ENCODE assay signal across 23 mouse cellular contexts in genomic region chr14:98155725-98156392, GRCm38 (mm10). TPM values are rescaled to one million over a fixed set of nuclear protein-coding genes. Genes with fewer than 3 reads are reported as not detected.
A peak's percentile ranks its signal among the peaks of the same experiment; 100 is the strongest.
DNase-seq lines count a peak whose midpoint lies in the region; ATAC-seq and TF ChIP-seq lines count a peak whose summit lies in the region.
"Had no signal": no experiment of that assay in that cellular context is flagged by ENCODE, and none has a peak within 500 bp of the region (broad histone marks: within the 10 kb centered on the region; RNA-seq: fewer than 3 reads in every experiment).

No protein-coding gene starts in this region.

- H3K27me3 ChIP-seq in neural tube, embryonic 13.5 days: no peaks in the 10 kb centered on the region
- H3K27me3 ChIP-seq in neural tube, embryonic 15.5 days (replicated peaks): no peaks in the 10 kb centered on the region
- no peaks in the 10 kb centered on the region for H3K27me3 ChIP-seq in hindbrain, embryonic 13.5 days
- no peaks in the 10 kb centered on the region for H3K27me3 ChIP-seq in midbrain, embryonic 14.5 days (ENCODE audit: control insufficient read depth, insufficient read depth, low read length)
- H3K27me3 ChIP-seq in thymus, adult 2 months (ENCODE audit: control insufficient read depth, insufficient read depth, low read length): no peaks in the 10 kb centered on the region
- H3K27me3 ChIP-seq: embryonic facial prominence, embryonic 15.5 days; limb, embryonic 12.5 days; liver, embryonic 12.5 days had no signal

- no peak for TF ChIP-seq CTCF in thymus, adult 2 months (IDR thresholded peaks at IDR 0.05; ENCODE audit: borderline replicate concordance, control insufficient read depth, extremely low read depth, insufficient read depth, low read length, poor library complexity)

- peaks cover 22% of the 10 kb centered on the region for H3K4me1 ChIP-seq in neural tube, embryonic 13.5 days (replicated peaks)
- H3K4me1 ChIP-seq in neural tube, embryonic 15.5 days: no peaks in the 10 kb centered on the region; the same call in 1 of the 2 replicates
- H3K4me1 ChIP-seq in hindbrain, embryonic 13.5 days (replicated peaks): peaks cover 18% of the 10 kb centered on the region
- H3K4me1 ChIP-seq in midbrain, embryonic 14.5 days (ENCODE audit: control insufficient read depth, insufficient read depth, low read length): peaks cover 26% of the 10 kb centered on the region
- H3K4me1 ChIP-seq in thymus, adult 2 months (replicated peaks; ENCODE audit: control insufficient read depth, insufficient read depth, low read length): no peaks in the 10 kb centered on the region
- H3K4me1 ChIP-seq: embryonic facial prominence, embryonic 15.5 days; limb, embryonic 12.5 days; liver, embryonic 12.5 days had no signal

- no peaks in the 10 kb centered on the region for H3K9me3 ChIP-seq in neural tube, embryonic 13.5 days
- H3K9me3 ChIP-seq in neural tube, embryonic 15.5 days (replicated peaks): no peaks in the 10 kb centered on the region
- H3K9me3 ChIP-seq in hindbrain, embryonic 13.5 days: no peaks in the 10 kb centered on the region
- no peaks in the 10 kb centered on the region for H3K9me3 ChIP-seq in midbrain, embryonic 14.5 days (ENCODE audit: control insufficient read depth, low read length)
- H3K9me3 ChIP-seq: embryonic facial prominence, embryonic 15.5 days; heart, embryonic 10.5 days; limb, embryonic 12.5 days; liver, embryonic 12.5 days had no signal

- 34% methylated on average over 7 of the region's 7 CpGs for WGBS in neural tube, embryonic 13.5 days
- 45% methylated on average over 7 of the region's 7 CpGs for WGBS in neural tube, embryonic 15.5 days
- WGBS in hindbrain, embryonic 13.5 days: 24% methylated on average over 7 of the region's 7 CpGs
- WGBS in midbrain, embryonic 14.5 days: 19% methylated on average over 7 of the region's 7 CpGs
- WGBS in thymus, adult 2 months: 94% methylated on average over 7 of the region's 7 CpGs

- no peak for ATAC-seq in neural tube, embryonic 13.5 days (ENCODE audit: low read depth)
- ATAC-seq in neural tube, embryonic 15.5 days (ENCODE audit: low FRiP score): no peak
- ATAC-seq in hindbrain, embryonic 13.5 days (ENCODE audit: low FRiP score): no peak
- ATAC-seq in midbrain, embryonic 14.5 days (ENCODE audit: low FRiP score, low TSS enrichment): peak; percentile 49; the same call in 1 of the 2 replicates
- ATAC-seq: intestine, embryonic 16.5 days; liver, embryonic 12.5 days had no signal

- no peak for TF ChIP-seq POLR2A in thymus, adult 2 months (IDR thresholded peaks at IDR 0.05; ENCODE audit: control insufficient read depth, extremely low read depth, insufficient read depth, low read length, poor library complexity)

- H3K36me3 ChIP-seq in neural tube, embryonic 13.5 days: no peaks in the 10 kb centered on the region
- no peaks in the 10 kb centered on the region for H3K36me3 ChIP-seq in neural tube, embryonic 15.5 days
- no peaks in the 10 kb centered on the region for H3K36me3 ChIP-seq in hindbrain, embryonic 13.5 days
- H3K36me3 ChIP-seq in midbrain, embryonic 14.5 days (ENCODE audit: control insufficient read depth, insufficient read depth, low read length): no peaks in the 10 kb centered on the region
- H3K36me3 ChIP-seq in thymus, adult 2 months (ENCODE audit: control insufficient read depth, insufficient read depth, low read length): no peaks in the 10 kb centered on the region
- H3K36me3 ChIP-seq: embryonic facial prominence, embryonic 15.5 days; heart, embryonic 10.5 days; liver, embryonic 12.5 days had no signal

- DNase-seq in midbrain, embryonic 14.5 days: peak; percentile 54
- DNase-seq in thymus, adult 2 months: no peak
- DNase-seq in layer of hippocampus, adult 9-11 months: no peak
- no peak for DNase-seq in cerebellum, adult 11 months
- DNase-seq: adrenal gland, postnatal 10 days; cerebellum, adult 9-10 months; kidney, postnatal 25 days; layer of hippocampus, postnatal 36 days; lung, adult 18-20 months; lung, postnatal 10 days; right cerebral cortex, adult 18-20 months; right cerebral cortex, postnatal 4 days; thymus, postnatal 36 days had no signal

- H3K27ac ChIP-seq in neural tube, embryonic 13.5 days (replicated peaks): 0 out of 2 replicates have a peak overlapping the region, but pooled peaks have one; percentile 28
- H3K27ac ChIP-seq in neural tube, embryonic 15.5 days (replicated peaks): no peak overlapping the region
- H3K27ac ChIP-seq in hindbrain, embryonic 13.5 days: peak overlapping the region; percentile 48; the same call in 1 of the 2 replicates
- peak overlapping the region; percentile 60; the same call in 1 of the 2 replicates for H3K27ac ChIP-seq in midbrain, embryonic 14.5 days (replicated peaks; ENCODE audit: low read depth, low read length)
- H3K27ac ChIP-seq in thymus, adult 2 months (ENCODE audit: control insufficient read depth, insufficient read depth, low read length): no peak overlapping the region
- H3K27ac ChIP-seq: embryonic facial prominence, embryonic 15.5 days; heart, embryonic 10.5 days; layer of hippocampus, adult 2 months; limb, embryonic 12.5 days; liver, embryonic 12.5 days had no signal

- no peak overlapping the region for H3K9ac ChIP-seq in neural tube, embryonic 13.5 days
- H3K9ac ChIP-seq in neural tube, embryonic 15.5 days (replicated peaks): no peak overlapping the region
- H3K9ac ChIP-seq in hindbrain, embryonic 13.5 days: no peak overlapping the region
- H3K9ac ChIP-seq in midbrain, embryonic 14.5 days (replicated peaks; ENCODE audit: low read length): no peak overlapping the region
- H3K9ac ChIP-seq: embryonic facial prominence, embryonic 15.5 days; limb, embryonic 12.5 days; liver, embryonic 12.5 days had no signal

- H3K4me3 ChIP-seq in neural tube, embryonic 13.5 days: no peak overlapping the region
- H3K4me3 ChIP-seq in neural tube, embryonic 15.5 days (replicated peaks): no peak overlapping the region
- H3K4me3 ChIP-seq in hindbrain, embryonic 13.5 days: no peak overlapping the region
- no peak overlapping the region for H3K4me3 ChIP-seq in midbrain, embryonic 14.5 days (replicated peaks; ENCODE audit: low read depth, low read length)
- H3K4me3 ChIP-seq in thymus, adult 2 months (ENCODE audit: control insufficient read depth, insufficient read depth, low read length): no peak overlapping the region
- H3K4me3 ChIP-seq: embryonic facial prominence, embryonic 15.5 days; heart, embryonic 10.5 days; layer of hippocampus, adult 2 months; limb, embryonic 12.5 days; liver, embryonic 12.5 days had no signal

- H3K4me2 ChIP-seq in neural tube, embryonic 13.5 days: peak overlapping the region; percentile 28; the same call in 1 of the 2 replicates
- H3K4me2 ChIP-seq in neural tube, embryonic 15.5 days: no peak overlapping the region
- peak overlapping the region; percentile 35; the same call in 1 of the 2 replicates for H3K4me2 ChIP-seq in hindbrain, embryonic 13.5 days
- peak overlapping the region; percentile 43 for H3K4me2 ChIP-seq in midbrain, embryonic 14.5 days (ENCODE audit: low read length)
- H3K4me2 ChIP-seq: embryonic facial prominence, embryonic 15.5 days; limb, embryonic 12.5 days; liver, embryonic 12.5 days had no signal

RNA-seq across cellular contexts. Expression of gene Dach1, which starts 13.7 kb away (rescaled TPM):
- 18.7 and 19.5 TPM in 2 replicates for polyA plus RNA-seq in neural tube, embryonic 13.5 days (2015; fragmentation: Nextera tagmentation; extraction: Ambion mirVana)
- polyA plus RNA-seq in neural tube, embryonic 15.5 days (2015; fragmentation: Nextera tagmentation; extraction: Ambion mirVana): 12.6 and 14.9 TPM in 2 replicates
- 19.8 and 20.5 TPM in 2 replicates for polyA plus RNA-seq in hindbrain, embryonic 13.5 days (2015; fragmentation: Nextera tagmentation; extraction: Ambion mirVana)
- polyA plus RNA-seq in midbrain, embryonic 14.5 days (2014; fragmentation: Nextera tagmentation; extraction: Ambion mirVana): 17.1 and 20.0 TPM in 2 replicates
- 0.38 and 0.42 TPM in 2 replicates for polyA plus RNA-seq in thymus, adult 2 months (2012; rRNA removed)
- polyA plus RNA-seq: C2C12 had no signal

Comparison
In these comparisons a context has a peak if more than half of its experiments do, and no peak if none do; other contexts are left out.
1. H3K27ac ChIP-seq: peak in neural tube, embryonic 13.5 days (single experiment), hindbrain, embryonic 13.5 days (single experiment) and midbrain, embryonic 14.5 days (single experiment); none in neural tube, embryonic 15.5 days (single experiment) and thymus, adult 2 months (single experiment).